Mouse (Mus musculus) testis, adult 2 months (tissue): ENCODE measurements at regions not wholly inside any gene's neighbourhood (a gene's known extent, or its start where the extent isn't known, plus 50 kb on each side); places are given as distances from the start of the nearest gene placed in this dataset.

Source experiments
- H3K27ac ChIP-seq: fragments of 200-500 bp; 2 replicates; pipeline ENCODE4 v1.5.1; 2012; ENCODE audit warnings: low read depth, low read length; ENCODE audit not compliant: control insufficient read depth, insufficient read depth
- H3K27me3 ChIP-seq: fragments of 200-500 bp; 2 replicates; pipeline ENCODE4 v1.6.1; 2012; ENCODE audit warnings: mild to moderate bottlenecking, low read length, moderate library complexity; ENCODE audit not compliant: control insufficient read depth, insufficient read depth
- H3K36me3 ChIP-seq: fragments of 200-500 bp; 2 replicates; pipeline ENCODE4 v1.6.1; 2012; ENCODE audit warnings: mild to moderate bottlenecking, low read length; ENCODE audit not compliant: control insufficient read depth, insufficient read depth
- H3K4me1 ChIP-seq: fragments of 200-500 bp; 2 replicates; pipeline ENCODE4 v1.6.1; 2012; ENCODE audit warnings: low read length; ENCODE audit not compliant: control insufficient read depth, insufficient read depth
- H3K4me3 ChIP-seq: fragments of 200-500 bp; 2 replicates; pipeline ENCODE4 v1.5.1; 2012; ENCODE audit warnings: low read depth, mild to moderate bottlenecking, low read length, moderate library complexity, mixed read lengths; ENCODE audit not compliant: control insufficient read depth
- CTCF ChIP-seq: fragments of 200-500 bp; IDR thresholded peaks from 2 replicates; pipeline ENCODE4 v1.5.1; 2012; ENCODE audit warnings: low read depth, mild to moderate bottlenecking, inconsistent platforms, low read length, moderate library complexity; ENCODE audit not compliant: control insufficient read depth, insufficient read depth, insufficient replicate concordance
- POLR2A ChIP-seq: fragments of 200-500 bp; IDR thresholded peaks from 2 replicates; pipeline ENCODE4 v1.6.1; 2012; ENCODE audit warnings: low read depth, mild to moderate bottlenecking, inconsistent platforms, low read length, moderate library complexity; ENCODE audit not compliant: control insufficient read depth

- TF ChIP-seq POLR2A: no peak
- TF ChIP-seq CTCF: peak; percentile 41; the same call in 1 of the 2 replicates
- no peak overlapping the region for H3K27ac ChIP-seq
- no peaks in the 10 kb centered on the region; the same call in 1 of the 2 replicates for H3K4me1 ChIP-seq
- H3K36me3 ChIP-seq: no peaks in the 10 kb centered on the region
- no peak overlapping the region for H3K4me3 ChIP-seq
- H3K27me3 ChIP-seq: no peaks in the 10 kb centered on the region
Measured at GRCm38 (mm10) chr8:113582180-113582975, 53.0 kb upstream of the Mon1b start.

GRCm38 (mm10) chr8:113583801-113584200, 51.6 kb upstream of the Mon1b start:
- H3K27ac ChIP-seq: no peak overlapping the region
- H3K36me3 ChIP-seq: no peaks in the 10 kb centered on the region
- no peaks in the 10 kb centered on the region for H3K27me3 ChIP-seq
- TF ChIP-seq POLR2A (no peak), CTCF (no peak)
- H3K4me1 ChIP-seq: no peaks in the 10 kb centered on the region; the same call in 1 of the 2 replicates
- no peak overlapping the region for H3K4me3 ChIP-seq
